Mouse (Mus musculus) left cerebral cortex, adult 2 months (tissue): ENCODE measurements around the gene Prickle4. TPM values are rescaled to one million over a fixed set of nuclear protein-coding genes. Genes with fewer than 3 reads are reported as not detected.
A peak's percentile ranks its signal among the peaks of the same experiment; 100 is the strongest.

Experiments
- DNase-seq, 2 experiments: peaks; one replicate each; pipeline ENCODE4 v3.0.0; 2021 to 2022; ENCODE audit warnings: low spot score in 2 of 2, mixed read lengths in 1 of 2; ENCODE audit errors: extremely low spot score in 1 of 2
- H3K27ac ChIP-seq: fragments of 200-600 bp; 2 replicates; pipeline ENCODE4 v1.8.1; 2022
- H3K4me3 ChIP-seq: fragments of 200-600 bp; 2 replicates; pipeline ENCODE4 v1.8.1; 2022
- CTCF ChIP-seq: fragments of 200-600 bp; IDR thresholded peaks from 2 replicates; pipeline ENCODE4 v1.8.1; 2022; ENCODE audit warnings: antibody characterized with exemption, mild to moderate bottlenecking, moderate library complexity
- intact Hi-C: fragments of 180-260 bp; cut with DNase I; formaldehyde crosslinking; loops from one replicate; pipeline ENCODE4 v1.15.1; 2025
- total RNA-seq, 2 experiments: library from RNA; stranded (reverse); gene quantifications; 2 replicates each; pipeline ENCODE4 v1.2.3; 2021

The Prickle4 gene
- total RNA-seq, 2 experiments from 2014 or later = 5.2 to 6.5 TPM

GRCm38 (mm10) chr17:47702548-47703345, 8.2 kb upstream of the Prickle4 start:
- H3K4me3 ChIP-seq = no peak overlapping the region
- intact Hi-C loops = no loop called here
- H3K27ac ChIP-seq = no peak overlapping the region
- TF ChIP-seq CTCF = no peak
- no peak for DNase-seq

DNA sequence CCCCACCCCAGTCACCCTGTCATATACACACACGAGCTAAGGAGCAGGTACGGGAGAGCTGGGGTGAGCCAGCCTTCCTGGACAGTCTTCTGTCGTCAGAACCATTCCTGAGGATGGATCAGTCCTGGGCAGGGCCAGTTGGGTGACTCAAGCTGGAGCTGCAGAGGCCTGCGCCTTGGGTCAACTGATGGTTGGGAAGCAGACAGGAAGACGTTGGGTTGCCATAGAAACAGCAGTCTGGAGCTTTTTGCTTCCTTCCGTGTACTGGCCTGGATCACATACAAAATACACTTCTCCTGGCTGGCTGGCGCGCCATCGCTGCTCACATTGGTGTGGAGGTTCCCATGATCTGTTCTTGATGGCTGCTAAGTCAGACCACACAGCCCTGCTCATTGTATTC, 7.3 kb upstream of the Prickle4 start:
- no peak for TF ChIP-seq CTCF
- DNase-seq = no peak
- Histone ChIP-seq H3K4me3 (no peak overlapping the region), H3K27ac (no peak overlapping the region)
- intact Hi-C loops = no loop called here

- no peak overlapping the region for H3K4me3 ChIP-seq
- no peak overlapping the region for H3K27ac ChIP-seq
- intact Hi-C loops = no loop called here
- DNase-seq = peak in 1 of 2 experiments; percentile 9
- TF ChIP-seq CTCF = no peak
Observed at GRCm38 (mm10) chr17:47699055-47699454, 4.5 kb upstream of the Prickle4 start.

DNA sequence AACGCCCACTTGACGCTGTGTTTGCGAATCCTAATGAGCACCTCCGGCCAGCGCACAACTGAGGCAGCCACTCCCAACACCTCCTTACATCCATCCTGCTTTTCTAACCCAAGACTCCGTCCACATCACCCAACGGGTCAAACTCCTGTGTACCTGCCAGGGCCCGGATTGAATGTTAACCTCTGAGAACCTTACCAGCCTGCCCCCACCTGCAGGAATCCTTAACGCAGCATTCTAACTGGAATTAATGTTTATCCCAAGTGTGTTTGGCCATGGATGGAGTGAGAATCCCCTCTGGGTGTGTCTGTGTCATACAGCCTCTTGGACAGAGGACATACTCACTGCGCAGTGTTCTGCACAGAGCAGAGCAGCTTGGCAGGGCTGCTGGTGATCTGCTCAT, 3.6 kb upstream of the Prickle4 start:
- intact Hi-C loops = no loop called here
- no peak for TF ChIP-seq CTCF
- Histone ChIP-seq H3K4me3 (no peak overlapping the region), H3K27ac (no peak overlapping the region)
- peak in 1 of 2 experiments; percentile 6 for DNase-seq

GRCm38 (mm10) chr17:47695337-47695710, 788 bp upstream of the Prickle4 start:
- intact Hi-C loops = no loop called here

DNA sequence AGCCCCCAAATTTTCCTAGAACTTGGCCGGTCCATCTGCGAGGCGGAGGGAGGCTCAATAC, 264 bp downstream of the Prickle4 start, which contains the start of gene Gm21981:
Gene Gm21981, minus strand, starts transcription at position 14 of the 61 bp plus-strand sequence.
- TF ChIP-seq CTCF = no peak
- intact Hi-C loops = no loop called here
- Histone ChIP-seq H3K27ac (peak within 1 kb of the TSS; percentile 85), H3K4me3 (peak within 1 kb of the TSS; percentile 79)
- no peak for DNase-seq

More at GRCm38 (mm10) chr17:47695337-47695710, 788 bp upstream of the Prickle4 start:
- no peak for TF ChIP-seq CTCF
- no peak for DNase-seq
- Histone ChIP-seq H3K27ac (peak overlapping the region; percentile 85), H3K4me3 (peak overlapping the region; percentile 79)

GRCm38 (mm10) chr17:47693671-47694441, 680 bp downstream of the Prickle4 start:
- Histone ChIP-seq H3K27ac (no peak overlapping the region), H3K4me3 (peak overlapping the region; percentile 79)
- no peak for DNase-seq
- no peak for TF ChIP-seq CTCF
- intact Hi-C loops = no loop called here

DNA sequence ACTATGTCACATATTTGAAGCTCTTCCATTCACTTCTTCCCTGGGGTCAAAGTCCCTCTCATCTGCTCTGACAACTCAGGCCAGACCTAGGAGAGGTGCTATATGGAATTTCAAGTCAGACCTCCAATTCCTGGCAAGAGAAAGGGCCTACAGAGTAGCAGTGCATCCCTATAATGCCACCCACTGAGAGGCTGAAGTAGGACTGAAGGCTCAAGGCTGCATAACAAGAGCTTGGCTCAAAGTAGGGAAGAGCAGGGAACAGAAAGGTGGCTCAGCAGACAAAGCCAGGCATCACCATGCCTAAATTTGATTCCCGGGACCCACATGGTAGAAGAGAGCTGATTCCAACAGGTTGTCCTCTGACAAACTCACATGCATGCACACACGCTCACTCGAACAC, 2.9 kb downstream of the Prickle4 start:
- intact Hi-C loops = no loop called here
- no peak for DNase-seq
- Histone ChIP-seq H3K27ac (no peak overlapping the region), H3K4me3 (no peak overlapping the region)
- no peak for TF ChIP-seq CTCF

- Histone ChIP-seq H3K4me3 (peak overlapping the region; percentile 93), H3K27ac (no peak overlapping the region; the same call in 1 of the 2 replicates)
- no peak; the same call in 1 of the 2 replicates for TF ChIP-seq CTCF
- DNase-seq = no peak
- intact Hi-C loops = loop anchor here (5.0 to 10.0 kb wide), 3 partner anchors 78 to 325 kb away; partner anchors contain the start of genes Bysl, Gm20517, Med20 and Mrps10
Observed at GRCm38 (mm10) chr17:47689894-47690293, 4.6 kb downstream of the Prickle4 start.

DNA sequence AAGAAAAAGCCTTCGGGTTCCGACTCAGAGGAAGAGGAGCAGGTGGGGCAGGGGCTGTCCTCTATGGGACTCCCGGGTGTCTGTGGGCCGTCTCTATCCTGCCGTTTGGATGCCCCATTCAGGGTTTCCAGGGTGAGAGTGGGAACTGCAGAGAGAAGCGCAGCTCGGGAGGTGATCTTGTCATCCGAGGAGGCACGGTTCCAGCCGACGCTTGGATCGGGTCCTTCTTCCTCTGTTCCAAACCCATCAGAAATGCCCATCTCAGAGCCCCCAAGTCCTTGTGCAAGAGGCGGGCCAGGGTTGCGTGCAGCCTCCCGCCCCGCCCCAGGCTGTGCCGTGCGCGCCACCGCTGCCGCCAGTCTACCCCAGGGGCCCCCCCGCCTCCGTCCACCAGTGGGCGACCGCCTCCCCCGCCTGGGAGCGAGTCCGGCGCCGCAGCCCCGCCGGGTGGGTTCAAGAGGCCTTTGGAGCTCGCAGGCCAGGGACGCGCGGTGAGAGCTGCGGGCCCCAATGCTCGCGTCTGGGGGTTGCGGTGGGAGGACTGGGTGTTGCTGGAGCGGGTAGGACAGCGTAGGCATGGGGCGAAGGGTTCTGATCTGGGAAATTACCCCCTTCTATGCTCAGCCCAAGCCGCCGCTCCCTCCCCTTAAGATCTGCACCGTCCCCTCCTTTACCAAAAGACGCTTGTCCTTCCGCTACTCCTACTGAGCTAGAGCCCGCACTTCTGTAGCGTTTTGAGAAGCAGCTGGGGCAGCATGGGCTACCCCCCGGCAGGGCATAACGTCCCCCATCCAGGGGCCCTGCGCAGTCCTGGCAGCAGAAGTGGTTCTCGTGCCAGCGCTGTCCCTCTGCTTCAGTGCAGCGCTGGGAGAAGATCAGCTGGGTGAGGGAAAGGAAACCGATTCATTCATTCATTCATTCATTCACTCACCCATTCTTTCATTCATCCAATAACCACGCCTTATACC, 5.6 kb downstream of the Prickle4 start, which contains the start of gene Frs3:
Gene Frs3, plus strand, starts transcription at position 423 of the 968 bp plus-strand sequence.
- Histone ChIP-seq H3K27ac (peak within 1 kb of the TSS; percentile 90), H3K4me3 (peak within 1 kb of the TSS; percentile 93)
- peak; percentile 18 for TF ChIP-seq CTCF
- DNase-seq = peak; percentile 78 to 81
- intact Hi-C loops = loop anchor here (5.0 to 10.0 kb wide), 3 partner anchors 77 to 324 kb away; partner anchors contain the start of genes Bysl, Gm20517, Med20 and Mrps10

DNA sequence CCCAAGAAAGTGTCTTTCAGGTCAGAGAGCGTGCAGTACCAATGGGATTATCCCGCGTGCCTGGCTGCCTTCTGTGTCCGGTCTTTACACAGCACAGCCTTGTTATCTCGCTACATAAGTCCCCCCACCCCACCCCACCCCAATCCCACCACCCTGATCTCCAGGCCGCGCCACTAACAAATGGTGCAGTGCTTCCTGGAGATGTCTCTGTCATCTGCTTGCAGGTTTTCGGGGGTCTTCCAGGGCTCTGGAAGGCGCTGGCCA, 6.3 kb downstream of the Prickle4 start, which contains the start of gene Tomm6:
Gene Tomm6, minus strand, starts transcription at position 43 of the 264 bp plus-strand sequence.
- peak within 1 kb of the TSS; percentile 90 for H3K27ac ChIP-seq
- intact Hi-C loops = loop anchor here (5.0 to 10.0 kb wide), 3 partner anchors 76 to 323 kb away; partner anchors contain the start of genes Bysl, Gm20517, Med20 and Mrps10
- TF ChIP-seq CTCF = no peak
- H3K4me3 ChIP-seq = peak within 1 kb of the TSS; percentile 93
- no peak for DNase-seq
